Comparison of ENCODE assay signal across 18 mouse cellular contexts in genomic region chr2:75400291-75400870, GRCm38 (mm10).
A peak's percentile ranks its signal among the peaks of the same experiment; 100 is the strongest.
DNase-seq lines count a peak whose midpoint lies in the region; ATAC-seq and TF ChIP-seq lines count a peak whose summit lies in the region.
"Had no signal": no experiment of that assay in that cellular context is flagged by ENCODE, and none has a peak within 500 bp of the region (broad histone marks: within the 10 kb centered on the region; RNA-seq: fewer than 3 reads in every experiment).

No protein-coding gene starts in this region.

- no peaks in the 10 kb centered on the region for H3K36me3 ChIP-seq in heart, adult 2 months (ENCODE audit: control insufficient read depth, insufficient read depth, low read length)
- H3K36me3 ChIP-seq in heart, embryonic 12.5 days = no peaks in the 10 kb centered on the region
- H3K36me3 ChIP-seq in midbrain, embryonic 11.5 days (ENCODE audit: control insufficient read depth, insufficient read depth, low read length) = no peaks in the 10 kb centered on the region
- H3K36me3 ChIP-seq in midbrain, postnatal 0 days (ENCODE audit: insufficient read depth, low read length) = no peaks in the 10 kb centered on the region
- H3K36me3 ChIP-seq: forebrain, embryonic 15.5 days; kidney, embryonic 15.5 days; limb, embryonic 13.5 days; neural tube, embryonic 12.5 days had no signal

- WGBS in heart, adult 2 months = 34% methylated on average over 7 of the region's 7 CpGs
- WGBS in heart, embryonic 12.5 days = 47% methylated on average over 7 of the region's 7 CpGs
- WGBS in midbrain, embryonic 11.5 days = 78% methylated on average over 7 of the region's 7 CpGs
- WGBS in midbrain, postnatal 0 days = 88% methylated on average over 7 of the region's 7 CpGs

- H3K9me3 ChIP-seq in heart, embryonic 12.5 days (replicated peaks) = no peaks in the 10 kb centered on the region
- no peaks in the 10 kb centered on the region for H3K9me3 ChIP-seq in midbrain, embryonic 11.5 days (ENCODE audit: control insufficient read depth, low read length)
- H3K9me3 ChIP-seq in midbrain, postnatal 0 days (ENCODE audit: low read length) = no peaks in the 10 kb centered on the region
- H3K9me3 ChIP-seq: forebrain, embryonic 15.5 days; kidney, embryonic 15.5 days; limb, embryonic 13.5 days; neural tube, embryonic 12.5 days had no signal

- no peaks in the 10 kb centered on the region for H3K79me2 ChIP-seq in heart, adult 2 months (replicated peaks; ENCODE audit: control insufficient read depth, insufficient read depth, low read length)

- H3K27ac ChIP-seq in heart, adult 2 months = no peak overlapping the region
- no peak overlapping the region for H3K27ac ChIP-seq in heart, embryonic 12.5 days (ENCODE audit: poor library complexity, severe bottlenecking)
- no peak overlapping the region for H3K27ac ChIP-seq in midbrain, embryonic 11.5 days (ENCODE audit: low read depth, low read length)
- H3K27ac ChIP-seq in midbrain, postnatal 0 days (ENCODE audit: low read depth, low read length) = no peak overlapping the region
- H3K27ac ChIP-seq: forebrain, embryonic 15.5 days; kidney, embryonic 15.5 days; limb, embryonic 13.5 days; neural tube, embryonic 12.5 days had no signal

- no peaks in the 10 kb centered on the region for H3K27me3 ChIP-seq in heart, adult 2 months (ENCODE audit: control insufficient read depth, insufficient read depth, low read length)
- no peaks in the 10 kb centered on the region for H3K27me3 ChIP-seq in heart, embryonic 12.5 days (replicated peaks)
- no peaks in the 10 kb centered on the region for H3K27me3 ChIP-seq in midbrain, embryonic 11.5 days (ENCODE audit: control insufficient read depth, insufficient read depth, low read length)
- no peaks in the 10 kb centered on the region for H3K27me3 ChIP-seq in midbrain, postnatal 0 days (ENCODE audit: insufficient read depth, low read length)
- H3K27me3 ChIP-seq: CH12.LX; forebrain, embryonic 15.5 days; kidney, embryonic 15.5 days; neural tube, embryonic 12.5 days had no signal

- no peaks in the 10 kb centered on the region for H3K4me1 ChIP-seq in heart, adult 2 months (ENCODE audit: control insufficient read depth, insufficient read depth, low read length)
- H3K4me1 ChIP-seq in heart, embryonic 12.5 days (replicated peaks) = peaks cover 8% of the 10 kb centered on the region
- H3K4me1 ChIP-seq in midbrain, embryonic 11.5 days (ENCODE audit: control insufficient read depth, insufficient read depth, low read length) = no peaks in the 10 kb centered on the region
- no peaks in the 10 kb centered on the region for H3K4me1 ChIP-seq in midbrain, postnatal 0 days (ENCODE audit: insufficient read depth, low read length)
- H3K4me1 ChIP-seq: kidney, embryonic 15.5 days; neural tube, embryonic 12.5 days had no signal

- H3K4me2 ChIP-seq in heart, embryonic 12.5 days = no peak overlapping the region
- H3K4me2 ChIP-seq in midbrain, embryonic 11.5 days = no peak overlapping the region
- H3K4me2 ChIP-seq in midbrain, postnatal 0 days (ENCODE audit: low read depth, low read length, poor library complexity, severe bottlenecking) = no peak overlapping the region
- H3K4me2 ChIP-seq: forebrain, embryonic 15.5 days; kidney, embryonic 15.5 days; limb, embryonic 13.5 days; neural tube, embryonic 12.5 days had no signal

- H3K4me3 ChIP-seq in heart, adult 2 months = no peak overlapping the region
- no peak overlapping the region for H3K4me3 ChIP-seq in heart, embryonic 12.5 days
- no peak overlapping the region for H3K4me3 ChIP-seq in midbrain, embryonic 11.5 days (ENCODE audit: low read depth, low read length)
- no peak overlapping the region for H3K4me3 ChIP-seq in midbrain, postnatal 0 days (ENCODE audit: low read depth, low read length)
- H3K4me3 ChIP-seq: forebrain, embryonic 15.5 days; kidney, embryonic 15.5 days; limb, embryonic 13.5 days; neural tube, embryonic 12.5 days had no signal

- H3K9ac ChIP-seq in heart, adult 2 months (ENCODE audit: low read depth, low read length) = no peak overlapping the region
- H3K9ac ChIP-seq in heart, embryonic 12.5 days = no peak overlapping the region
- no peak overlapping the region for H3K9ac ChIP-seq in midbrain, embryonic 11.5 days (ENCODE audit: low read length)
- no peak overlapping the region for H3K9ac ChIP-seq in midbrain, postnatal 0 days (replicated peaks; ENCODE audit: low read length, poor library complexity, severe bottlenecking)
- H3K9ac ChIP-seq: forebrain, embryonic 15.5 days; kidney, embryonic 15.5 days; limb, embryonic 13.5 days; liver, postnatal 0 days; neural tube, embryonic 12.5 days had no signal

- no peak for TF ChIP-seq CTCF in heart, adult 2 months (IDR thresholded peaks at IDR 0.05)
- no peak for TF ChIP-seq CTCF in midbrain, postnatal 0 days (IDR thresholded peaks at IDR 0.05)

- TF ChIP-seq POLR2A in heart, adult 2 months (IDR thresholded peaks at IDR 0.05; ENCODE audit: insufficient read depth, low read depth, low read length) = no peak

- peak; percentile 38 to 41 for DNase-seq in heart, adult 2 months
- peak; percentile 41 for DNase-seq in midbrain, embryonic 11.5 days (ENCODE audit: low spot score, missing footprints)
- DNase-seq in midbrain, postnatal 0 days (ENCODE audit: low spot score) = no peak
- DNase-seq in fibroblast of lung, adult 2 months (ENCODE audit: low read depth) = peak; percentile 65
- DNase-seq in skeletal muscle tissue, adult 2 months (ENCODE audit: low read depth, low spot score) = peak; percentile 24
- DNase-seq in right cerebral cortex, adult 2 months (ENCODE audit: low spot score in 2 of 2) = no peak
- DNase-seq: cerebellum, adult 18-20 months; liver, postnatal 0 days; retina, postnatal 1 day had no signal

- intact Hi-C loops in heart, adult 2 months (cut with DNase I) = no loop called here

- TF ChIP-seq EP300 in heart, adult 2 months (IDR thresholded peaks at IDR 0.05; ENCODE audit: insufficient read depth, low read depth, low read length) = no peak

- no peak for ATAC-seq in heart, embryonic 12.5 days (ENCODE audit: insufficient number of reproducible peaks, low FRiP score)
- ATAC-seq in midbrain, embryonic 11.5 days (ENCODE audit: low FRiP score) = no peak
- no peak for ATAC-seq in midbrain, postnatal 0 days (ENCODE audit: low FRiP score)
- ATAC-seq: activated CD4-positive, CD25-positive, alpha-beta regulatory T cell, adult 4 months; forebrain, embryonic 15.5 days; hindbrain, embryonic 16.5 days; liver, postnatal 0 days; midbrain, embryonic 16.5 days had no signal

Comparison
In these comparisons a context has a peak if more than half of its experiments do, and no peak if none do; other contexts are left out.
1. DNase-seq: peak in heart, adult 2 months (2 of 2), midbrain, embryonic 11.5 days (single experiment), fibroblast of lung, adult 2 months (single experiment) and skeletal muscle tissue, adult 2 months (single experiment); none in midbrain, postnatal 0 days (single experiment) and right cerebral cortex, adult 2 months (0 of 2).